Mouse (Mus musculus) forebrain, embryonic 16.5 days (tissue): ENCODE data around the gene Zfp687. TPM values are rescaled to one million over a fixed set of nuclear protein-coding genes. Genes with fewer than 3 reads are reported as not detected.

Experiments
- ATAC-seq: fragments of 200-750 bp; cut with Nextera tagmentation; 2 replicates; pipeline ENCODE4 v1.8.0; 2017; ENCODE audit warnings: mild to moderate bottlenecking, moderate library complexity
- H3K27ac ChIP-seq: fragments of 300-500 bp; sonication (generic); 2 replicates; pipeline ENCODE4 v1.5.1; 2014; ENCODE audit warnings: low read length, control low read depth
- H3K27me3 ChIP-seq: fragments of 300-500 bp; sonication (generic); replicated peaks from 2 replicates; pipeline ENCODE4 v1.6.1; 2014; ENCODE audit warnings: low read length; ENCODE audit not compliant: control insufficient read depth, insufficient read depth
- H3K36me3 ChIP-seq: fragments of 300-500 bp; sonication (generic); 2 replicates; pipeline ENCODE4 v1.6.1; 2014; ENCODE audit not compliant: control insufficient read depth, insufficient read depth
- H3K4me1 ChIP-seq: fragments of 300-500 bp; sonication (generic); replicated peaks from 2 replicates; pipeline ENCODE4 v1.6.1; 2014; ENCODE audit warnings: low read length; ENCODE audit not compliant: control insufficient read depth, insufficient read depth
- H3K4me2 ChIP-seq: fragments of 300-500 bp; sonication (generic); 2 replicates; pipeline ENCODE4 v1.6.1; 2014; ENCODE audit warnings: mild to moderate bottlenecking, low read length, control low read depth
- H3K4me3 ChIP-seq: fragments of 300-500 bp; sonication (generic); replicated peaks from 2 replicates; pipeline ENCODE4 v1.5.1; 2014; ENCODE audit warnings: mild to moderate bottlenecking, low read length, control low read depth
- H3K9ac ChIP-seq: fragments of 300-500 bp; sonication (generic); replicated peaks from 2 replicates; pipeline ENCODE4 v1.6.1; 2014; ENCODE audit warnings: low read depth, low read length, control low read depth
- H3K9me3 ChIP-seq: fragments of 300-500 bp; sonication (generic); 2 replicates; pipeline ENCODE4 v1.6.1; 2016; ENCODE audit warnings: low read length; ENCODE audit not compliant: control insufficient read depth
- WGBS: fragments of 180-500 bp; shearing (Covaris S2); extraction: QIAGEN DNeasy Blood & Tissue Kit; methylation state at CpG from one replicate; pipeline ENCODE4 v1.1.7; 2014; 5-methylcytosine and 5-hydroxymethylcytosine counted together
- polyA plus RNA-seq: library from polyadenylated mRNA; unstranded; fragments of >200 nt; fragmentation: Nextera tagmentation; extraction: Ambion mirVana; gene quantifications from 2 replicates; pipeline ENCODE4 v1.2.1, GENCODE M21; 2015

Zfp687 gene
- polyA plus RNA-seq, 1 experiment from 2014 or later = 20.0 TPM

GRCm38 (mm10) chr3:95010396-95010795, 4.9 kb downstream of the Zfp687 start:
- Histone ChIP-seq H3K4me2 (no peak overlapping the region), H3K9ac (no peak overlapping the region), H3K27ac (no peak overlapping the region), H3K4me3 (no peak overlapping the region), H3K9me3 (no peaks in the 10 kb centered on the region), H3K36me3 (peaks cover 38% of the 10 kb centered on the region), H3K4me1 (peaks cover 16% of the 10 kb centered on the region), H3K27me3 (no peaks in the 10 kb centered on the region)
- ATAC-seq = no peak
- WGBS = 86% methylated on average over 7 of the region's 7 CpGs

DNA sequence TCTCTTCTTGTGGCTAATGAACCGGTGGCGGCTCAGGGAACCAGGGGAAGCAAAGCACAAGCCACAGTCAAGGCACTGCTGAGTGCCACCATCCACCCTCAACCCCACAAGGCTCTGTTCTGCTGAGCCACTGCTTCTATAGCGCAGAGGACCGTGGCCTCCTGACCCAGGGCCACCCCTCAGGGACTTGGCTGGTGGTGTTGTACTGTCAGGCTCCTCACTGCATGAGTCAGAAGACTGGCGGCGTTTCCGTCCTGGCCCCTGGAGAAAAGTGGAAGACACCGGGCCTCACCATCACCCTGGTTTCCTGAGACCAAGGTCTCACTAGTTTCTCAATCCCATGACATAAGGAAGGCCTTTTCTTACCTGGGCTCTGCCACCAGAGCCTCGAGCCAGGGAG, 7.5 kb downstream of the Zfp687 start:
- H3K4me1 ChIP-seq = no peaks in the 10 kb centered on the region; the same call in 1 of the 2 replicates
- H3K4me3 ChIP-seq = no peak overlapping the region
- H3K9ac ChIP-seq = no peak overlapping the region
- peaks cover 47% of the 10 kb centered on the region for H3K36me3 ChIP-seq
- H3K4me2 ChIP-seq = no peak overlapping the region
- H3K27ac ChIP-seq = no peak overlapping the region
- no peaks in the 10 kb centered on the region for H3K27me3 ChIP-seq
- ATAC-seq = no peak
- H3K9me3 ChIP-seq = no peaks in the 10 kb centered on the region
- 81% methylated on average over 9 of the region's 9 CpGs for WGBS

- H3K36me3 ChIP-seq = peaks cover 34% of the 10 kb centered on the region
- no peaks in the 10 kb centered on the region for H3K9me3 ChIP-seq
- no peak overlapping the region for H3K9ac ChIP-seq
- no peak for ATAC-seq
- no peak overlapping the region for H3K4me3 ChIP-seq
- 88% methylated on average over 3 of the region's 3 CpGs for WGBS
- H3K27me3 ChIP-seq = no peaks in the 10 kb centered on the region
- H3K4me2 ChIP-seq = no peak overlapping the region
- H3K27ac ChIP-seq = no peak overlapping the region
- H3K4me1 ChIP-seq = no peaks in the 10 kb centered on the region; the same call in 1 of the 2 replicates
Observed at GRCm38 (mm10) chr3:95005651-95006050, 9.6 kb downstream of the Zfp687 start.

- Histone ChIP-seq H3K4me1 (no peaks in the 10 kb centered on the region; the same call in 1 of the 2 replicates), H3K36me3 (peaks cover 42% of the 10 kb centered on the region), H3K4me3 (no peak overlapping the region), H3K27ac (no peak overlapping the region), H3K9me3 (no peaks in the 10 kb centered on the region), H3K9ac (no peak overlapping the region), H3K27me3 (no peaks in the 10 kb centered on the region), H3K4me2 (no peak overlapping the region)
- no peak for ATAC-seq
Observed at GRCm38 (mm10) chr3:95003273-95003672, 12.0 kb downstream of the Zfp687 start.

- ATAC-seq = peak; percentile 13; the same call in 1 of the 2 replicates
- H3K4me1 ChIP-seq = no peaks in the 10 kb centered on the region; the same call in 1 of the 2 replicates
- H3K4me3 ChIP-seq = no peak overlapping the region
- no peak overlapping the region for H3K27ac ChIP-seq
- H3K4me2 ChIP-seq = no peak overlapping the region
- H3K36me3 ChIP-seq = peaks cover 40% of the 10 kb centered on the region
- WGBS = 26% methylated on average over 4 of the region's 4 CpGs
- H3K9ac ChIP-seq = no peak overlapping the region
- H3K27me3 ChIP-seq = no peaks in the 10 kb centered on the region
- no peaks in the 10 kb centered on the region for H3K9me3 ChIP-seq
Observed at GRCm38 (mm10) chr3:95002569-95002968, 12.7 kb downstream of the Zfp687 start.

- 0 out of 2 replicates have a peak, but pooled peaks have one; percentile 10 for ATAC-seq
- no peaks in the 10 kb centered on the region for H3K9me3 ChIP-seq
- WGBS = 36% methylated on average over 2 of the region's 2 CpGs
Observed at GRCm38 (mm10) chr3:94996946-94997345, 18.3 kb downstream of the Zfp687 start.

DNA sequence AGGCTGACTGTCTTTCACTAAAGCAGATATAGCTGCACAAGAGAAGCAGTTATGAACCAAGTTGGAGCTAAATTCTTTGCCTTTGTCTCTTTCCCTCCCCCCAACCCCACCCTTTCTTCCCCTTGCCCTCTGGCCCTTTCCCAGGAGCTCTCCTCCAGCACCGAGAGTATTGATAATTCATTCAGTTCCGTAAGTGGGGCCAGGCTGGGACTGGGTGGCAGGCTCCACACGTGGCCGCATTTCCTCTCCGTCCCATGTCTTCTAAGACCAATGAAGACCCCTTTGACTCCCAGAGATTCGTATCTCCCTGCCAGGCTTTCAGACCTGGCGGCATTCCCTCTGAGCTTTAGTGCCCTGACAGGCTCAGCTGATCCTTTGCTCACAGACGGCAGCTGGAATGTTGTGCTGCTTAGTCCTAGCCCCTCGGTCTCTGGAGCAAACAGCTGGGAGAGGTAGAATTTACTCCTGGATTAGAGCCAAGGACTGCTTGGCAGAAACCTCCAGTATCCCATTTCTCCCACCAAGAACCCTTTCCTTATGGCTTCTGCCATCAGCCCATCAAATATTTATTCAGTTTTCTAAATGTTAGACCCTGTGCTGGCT, 26.0 kb downstream of the Zfp687 start:
- no peak overlapping the region for H3K9ac ChIP-seq
- H3K27ac ChIP-seq = no peak overlapping the region
- H3K4me2 ChIP-seq = no peak overlapping the region
- H3K4me3 ChIP-seq = no peak overlapping the region
- no peaks in the 10 kb centered on the region for H3K27me3 ChIP-seq
- ATAC-seq = no peak
- H3K36me3 ChIP-seq = peaks cover 11% of the 10 kb centered on the region
- no peaks in the 10 kb centered on the region for H3K9me3 ChIP-seq
- H3K4me1 ChIP-seq = peaks cover 4% of the 10 kb centered on the region
- 46% methylated on average over 9 of the region's 9 CpGs for WGBS

More at GRCm38 (mm10) chr3:94996946-94997345, 18.3 kb downstream of the Zfp687 start:
- Histone ChIP-seq H3K4me1 (no peaks in the 10 kb centered on the region), H3K4me2 (no peak overlapping the region), H3K4me3 (no peak overlapping the region), H3K27ac (no peak overlapping the region), H3K27me3 (no peaks in the 10 kb centered on the region), H3K9ac (no peak overlapping the region), H3K36me3 (peaks cover 37% of the 10 kb centered on the region)

- ATAC-seq = no peak
- H3K9me3 ChIP-seq = no peaks in the 10 kb centered on the region
- no peak overlapping the region for H3K9ac ChIP-seq
- no peaks in the 10 kb centered on the region for H3K27me3 ChIP-seq
- peaks cover 4% of the 10 kb centered on the region for H3K4me1 ChIP-seq
- peaks cover 10% of the 10 kb centered on the region for H3K36me3 ChIP-seq
- H3K4me3 ChIP-seq = no peak overlapping the region
- H3K4me2 ChIP-seq = no peak overlapping the region
- H3K27ac ChIP-seq = no peak overlapping the region
Observed at GRCm38 (mm10) chr3:94987578-94987977, 27.7 kb downstream of the Zfp687 start.

DNA sequence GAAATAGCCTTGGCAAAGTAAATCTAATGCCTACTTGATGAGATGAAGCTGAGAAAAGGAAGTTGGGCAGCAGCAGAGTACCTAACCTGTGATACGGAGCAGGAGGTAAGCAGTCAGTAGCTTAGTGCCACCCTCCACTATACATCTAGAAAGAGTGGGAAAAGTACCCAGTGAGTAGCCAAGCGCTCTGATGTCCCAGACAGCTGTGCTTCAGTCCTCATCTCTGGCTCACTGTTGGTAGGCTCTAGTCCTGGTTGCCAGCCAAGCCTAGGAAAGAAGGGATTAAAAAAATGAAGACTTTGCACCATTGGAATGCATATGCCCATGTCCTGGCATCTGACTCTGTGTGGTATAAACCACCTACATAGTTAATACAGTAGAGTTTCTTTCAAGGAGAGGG, 29.7 kb downstream of the Zfp687 start:
- H3K36me3 ChIP-seq = peaks cover 10% of the 10 kb centered on the region
- no peak overlapping the region for H3K4me3 ChIP-seq
- 94% methylated on average over 2 of the region's 2 CpGs for WGBS
- no peak overlapping the region for H3K9ac ChIP-seq
- ATAC-seq = no peak
- H3K27me3 ChIP-seq = no peaks in the 10 kb centered on the region
- no peak overlapping the region for H3K4me2 ChIP-seq
- peaks cover 4% of the 10 kb centered on the region for H3K4me1 ChIP-seq
- H3K9me3 ChIP-seq = no peaks in the 10 kb centered on the region
- no peak overlapping the region for H3K27ac ChIP-seq

- Histone ChIP-seq H3K27ac (no peak overlapping the region), H3K27me3 (no peaks in the 10 kb centered on the region), H3K9me3 (no peaks in the 10 kb centered on the region), H3K36me3 (peaks cover 10% of the 10 kb centered on the region), H3K4me2 (no peak overlapping the region), H3K9ac (no peak overlapping the region), H3K4me3 (no peak overlapping the region), H3K4me1 (peaks cover 2% of the 10 kb centered on the region)
- 90% methylated on average over 11 of the region's 11 CpGs for WGBS
- no peak for ATAC-seq
Observed at GRCm38 (mm10) chr3:94984312-94984711, 30.9 kb downstream of the Zfp687 start.
